Mouse (Mus musculus): Measurements from ENCODE around the gene Gm45902. TPM values are rescaled to one million over a fixed set of nuclear protein-coding genes. Genes with fewer than 3 reads are reported as not detected.

The Gm45902 gene
- polyA plus RNA-seq, 1 experiment from 2014 or later, result 3.9 TPM

GRCm38 (mm10) chr2:3456590-3456989, 56.0 kb downstream of the Gm45902 start:
- H3K9me3 ChIP-seq (ENCODE audit: control insufficient read depth, low read length), result no peaks in the 10 kb centered on the region
- H3K36me3 ChIP-seq (ENCODE audit: control insufficient read depth, insufficient read depth, low read length), result peaks cover 49% of the 10 kb centered on the region
- H3K4me3 ChIP-seq (ENCODE audit: low read depth, low read length), result no peak overlapping the region
- no peaks in the 10 kb centered on the region for H3K4me1 ChIP-seq (ENCODE audit: control insufficient read depth, insufficient read depth, low read length)
- DNase-seq (ENCODE audit: low spot score), result no peak
- 84% methylated on average over 4 of the region's 4 CpGs for WGBS
- H3K4me2 ChIP-seq (ENCODE audit: low read depth, low read length), result no peak overlapping the region
- H3K9ac ChIP-seq (ENCODE audit: low read depth, low read length), result no peak overlapping the region
- no peaks in the 10 kb centered on the region for H3K27me3 ChIP-seq (replicated peaks; ENCODE audit: control insufficient read depth, insufficient read depth, low read length)
- no peak for ATAC-seq (ENCODE audit: low read depth)
- no peak overlapping the region for H3K27ac ChIP-seq (replicated peaks; ENCODE audit: low read depth, low read length)

Other genes starting within 250 kb of the Gm45902 start
- gene Nmt2, start 228.6 kb downstream of the Gm45902 start, polyA plus RNA-seq (2014; fragmentation: Nextera tagmentation; extraction: Ambion mirVana), result 34.2 and 37.3 TPM in 2 replicates
- gene Rpp38, start 180.1 kb downstream of the Gm45902 start, polyA plus RNA-seq (2014; fragmentation: Nextera tagmentation; extraction: Ambion mirVana), result 20.9 and 21.9 TPM in 2 replicates
- 3.2 and 3.9 TPM in 2 replicates for gene Acbd7, start 176.6 kb downstream of the Gm45902 start, polyA plus RNA-seq (2014; fragmentation: Nextera tagmentation; extraction: Ambion mirVana)
- not detected in 2 replicates for gene Olah, start 115.6 kb downstream of the Gm45902 start, polyA plus RNA-seq (2014; fragmentation: Nextera tagmentation; extraction: Ambion mirVana)
- 3.9 and 20.3 TPM in 2 replicates for gene Meig1, start 90.1 kb downstream of the Gm45902 start, polyA plus RNA-seq (2014; fragmentation: Nextera tagmentation; extraction: Ambion mirVana)
- 5.9 and 6.1 TPM in 2 replicates for gene Dclre1c, start 88.7 kb downstream of the Gm45902 start, polyA plus RNA-seq (2014; fragmentation: Nextera tagmentation; extraction: Ambion mirVana)
- 14.4 and 14.7 TPM in 2 replicates for gene Suv39h2, start 37.8 kb downstream of the Gm45902 start, polyA plus RNA-seq (2014; fragmentation: Nextera tagmentation; extraction: Ambion mirVana)
- gene Hspa14, start within 50 bp of the Gm45902 start, polyA plus RNA-seq (2014; fragmentation: Nextera tagmentation; extraction: Ambion mirVana), result 85.7 and 93.7 TPM in 2 replicates
- 0.32 TPM in 1 of 2 replicates, not detected in the other for gene Cdnf, start 240 bp upstream of the Gm45902 start, polyA plus RNA-seq (2014; fragmentation: Nextera tagmentation; extraction: Ambion mirVana)
- 40.4 and 44.4 TPM in 2 replicates for gene Fam107b, start 57.7 kb upstream of the Gm45902 start, polyA plus RNA-seq (2014; fragmentation: Nextera tagmentation; extraction: Ambion mirVana)

Data from embryonic facial prominence, embryonic 14.5 days (tissue).